Mouse (Mus musculus) gastrocnemius, adult 2 months (tissue): ENCODE data around the gene Il1a. TPM values are rescaled to one million over a fixed set of nuclear protein-coding genes. Genes with fewer than 3 reads are reported as not detected.
A peak's percentile ranks its signal among the peaks of the same experiment; 100 is the strongest.

ENCODE experiments used
- DNase-seq: peaks from one replicate; pipeline ENCODE4 v3.0.0; 2022
- H3K27ac ChIP-seq: fragments of 200-600 bp; 2 replicates; pipeline ENCODE4 v1.8.1; 2022; ENCODE audit warnings: mild to moderate bottlenecking
- H3K4me3 ChIP-seq: fragments of 200-600 bp; 2 replicates; pipeline ENCODE4 v1.8.1; 2022; ENCODE audit warnings: mild to moderate bottlenecking, moderate library complexity
- CTCF ChIP-seq: fragments of 200-600 bp; IDR thresholded peaks from 2 replicates; pipeline ENCODE4 v1.8.1; 2022; ENCODE audit warnings: antibody characterized with exemption, mild to moderate bottlenecking, moderate library complexity
- intact Hi-C: fragments of 180-260 bp; cut with DNase I; formaldehyde crosslinking; loops from one replicate; pipeline ENCODE4 v1.15.1; 2025
- long read RNA-seq, 2 experiments: library from polyadenylated mRNA; stranded (forward); transcript quantifications; one replicate each; pipeline ENCODE4 v2.0.0; 2021
- total RNA-seq, 2 experiments: library from RNA; stranded (reverse); gene quantifications; 2 replicates each; pipeline ENCODE4 v1.2.3; 2021

The Il1a gene
- total RNA-seq = not detected
- long read RNA-seq, experiment 1 = 0 reads
- long read RNA-seq, experiment 2 = 0 reads

GRCm38 (mm10) chr2:129309836-129310235 lies at the start of gene Il1a:
TSS of gene Il1a (minus strand) at chr2:129309972.
- H3K4me3 ChIP-seq = no peak within 1 kb of the TSS
- DNase-seq = no peak
- H3K27ac ChIP-seq = no peak within 1 kb of the TSS
- intact Hi-C loops = no loop called here
- TF ChIP-seq CTCF = no peak

GRCm38 (mm10) chr2:129338138-129338621 lies 28.4 kb upstream of the Il1a start:
- no peak for TF ChIP-seq CTCF
- no peak for DNase-seq
- H3K4me3 ChIP-seq = no peak overlapping the region
- intact Hi-C loops = no loop called here
- H3K27ac ChIP-seq = no peak overlapping the region

DNA sequence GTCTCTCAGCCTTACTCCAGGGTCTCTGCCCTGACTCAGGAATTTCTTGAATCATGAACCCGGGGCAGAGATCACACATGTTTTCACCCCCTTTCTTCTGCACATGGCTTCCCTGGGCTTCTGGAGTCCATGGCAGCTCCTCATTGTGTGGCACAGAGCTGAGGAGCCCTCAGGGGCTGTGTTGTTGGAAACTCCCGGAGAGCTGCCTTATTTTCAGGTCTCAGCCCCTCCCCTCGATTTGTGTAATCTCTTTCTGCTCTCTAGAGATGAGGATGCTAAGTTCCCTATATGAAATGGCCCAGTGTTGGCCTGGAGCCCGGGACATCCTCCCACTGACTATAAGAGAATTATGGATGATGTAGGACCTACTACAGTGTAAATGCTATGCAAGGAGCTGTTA lies 23.7 kb upstream of the Il1a start:
- no peak for DNase-seq
- intact Hi-C loops = no loop called here
- TF ChIP-seq CTCF = no peak
- H3K27ac ChIP-seq = no peak overlapping the region
- no peak overlapping the region for H3K4me3 ChIP-seq

DNA sequence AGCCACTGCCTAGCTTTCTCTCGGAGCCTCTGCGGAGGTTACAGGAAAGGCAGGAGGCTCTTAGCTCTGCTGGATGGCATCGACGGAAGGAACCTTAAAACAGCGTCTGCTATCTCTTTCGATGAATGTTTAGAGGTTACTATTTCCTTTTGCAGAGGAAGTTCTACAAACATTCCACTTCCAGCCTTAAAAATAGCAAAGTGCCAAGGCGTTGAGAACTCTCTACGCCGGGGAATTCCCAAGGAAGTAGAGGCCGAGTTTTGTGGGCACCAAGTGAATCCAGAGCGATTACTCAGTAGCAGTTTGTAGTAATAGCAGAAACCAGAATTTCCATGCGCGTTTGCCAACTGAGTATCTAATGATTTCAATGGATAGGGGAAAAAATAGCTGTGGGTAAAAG lies 20.8 kb upstream of the Il1a start:
- intact Hi-C loops = no loop called here
- H3K4me3 ChIP-seq = no peak overlapping the region
- TF ChIP-seq CTCF = no peak
- no peak overlapping the region for H3K27ac ChIP-seq
- no peak for DNase-seq

GRCm38 (mm10) chr2:129330024-129330423 lies 20.3 kb upstream of the Il1a start:
- H3K27ac ChIP-seq = no peak overlapping the region
- intact Hi-C loops = no loop called here
- H3K4me3 ChIP-seq = no peak overlapping the region
- DNase-seq = no peak
- no peak for TF ChIP-seq CTCF

- no peak for TF ChIP-seq CTCF
- Histone ChIP-seq H3K4me3 (no peak overlapping the region), H3K27ac (no peak overlapping the region)
- intact Hi-C loops = no loop called here
- no peak for DNase-seq
Observed at GRCm38 (mm10) chr2:129328238-129328637, 18.5 kb upstream of the Il1a start.

GRCm38 (mm10) chr2:129324216-129324615 lies 14.4 kb upstream of the Il1a start:
- no peak overlapping the region for H3K4me3 ChIP-seq
- intact Hi-C loops = no loop called here
- no peak for TF ChIP-seq CTCF
- no peak overlapping the region for H3K27ac ChIP-seq
- DNase-seq = no peak

GRCm38 (mm10) chr2:129322117-129322635 lies 12.4 kb upstream of the Il1a start:
- no peak for TF ChIP-seq CTCF
- H3K27ac ChIP-seq = no peak overlapping the region
- no peak overlapping the region for H3K4me3 ChIP-seq
- intact Hi-C loops = no loop called here
- DNase-seq = no peak

- H3K4me3 ChIP-seq = no peak overlapping the region
- H3K27ac ChIP-seq = no peak overlapping the region
- intact Hi-C loops = no loop called here
- DNase-seq = no peak
- TF ChIP-seq CTCF = no peak
Observed at GRCm38 (mm10) chr2:129320033-129320605, 10.3 kb upstream of the Il1a start.

GRCm38 (mm10) chr2:129315831-129316230 lies 6.1 kb upstream of the Il1a start:
- H3K27ac ChIP-seq = no peak overlapping the region
- DNase-seq = no peak
- no peak for TF ChIP-seq CTCF
- H3K4me3 ChIP-seq = no peak overlapping the region
- intact Hi-C loops = no loop called here

- Histone ChIP-seq H3K27ac (no peak overlapping the region), H3K4me3 (no peak overlapping the region)
- no peak for DNase-seq
- intact Hi-C loops = no loop called here
- TF ChIP-seq CTCF = no peak
Observed at GRCm38 (mm10) chr2:129314880-129315279, 5.1 kb upstream of the Il1a start.

DNA sequence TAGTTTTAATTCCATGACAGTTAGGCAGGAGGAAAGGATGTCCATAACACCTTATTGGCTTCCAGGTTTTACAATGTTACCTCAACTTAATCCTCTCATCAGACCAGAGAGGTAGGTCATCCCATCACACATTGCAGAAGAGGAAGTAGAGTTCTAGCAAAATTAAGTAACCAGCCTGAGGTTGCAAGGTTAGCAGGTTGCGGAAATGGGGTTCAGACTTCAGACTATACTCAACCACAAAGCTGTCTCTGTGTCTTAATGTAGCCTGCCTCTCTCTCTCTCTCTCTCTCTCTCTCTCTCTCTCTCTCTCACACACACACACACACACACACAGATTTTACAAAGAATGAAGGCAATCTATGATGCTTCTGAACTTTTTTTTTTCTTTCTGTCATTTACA lies 4.2 kb upstream of the Il1a start:
- no peak for TF ChIP-seq CTCF
- intact Hi-C loops = no loop called here
- Histone ChIP-seq H3K4me3 (no peak overlapping the region), H3K27ac (no peak overlapping the region)
- no peak for DNase-seq

DNA sequence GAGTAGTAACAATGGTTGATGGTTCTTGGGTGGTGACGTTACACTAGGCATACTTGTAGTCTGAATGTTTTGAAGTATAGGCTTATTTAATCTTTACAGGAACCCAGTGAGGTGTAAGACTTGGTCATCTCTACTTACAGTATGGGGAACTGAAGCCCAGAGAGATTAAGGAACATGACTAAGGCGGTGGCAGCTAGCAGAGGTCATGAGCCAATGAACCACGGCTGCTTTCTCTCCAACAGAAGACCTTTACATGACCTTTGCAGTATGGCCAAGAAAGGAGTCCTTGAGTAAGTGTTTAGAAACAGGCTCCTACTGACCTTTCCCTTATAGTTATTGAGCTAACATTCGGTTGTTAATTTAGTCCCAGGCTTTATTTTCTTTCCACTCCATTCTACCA lies 3.8 kb downstream of the Il1a start:
- no peak for TF ChIP-seq CTCF
- no peak for DNase-seq
- no peak overlapping the region for H3K27ac ChIP-seq
- H3K4me3 ChIP-seq = no peak overlapping the region
- intact Hi-C loops = no loop called here

DNA sequence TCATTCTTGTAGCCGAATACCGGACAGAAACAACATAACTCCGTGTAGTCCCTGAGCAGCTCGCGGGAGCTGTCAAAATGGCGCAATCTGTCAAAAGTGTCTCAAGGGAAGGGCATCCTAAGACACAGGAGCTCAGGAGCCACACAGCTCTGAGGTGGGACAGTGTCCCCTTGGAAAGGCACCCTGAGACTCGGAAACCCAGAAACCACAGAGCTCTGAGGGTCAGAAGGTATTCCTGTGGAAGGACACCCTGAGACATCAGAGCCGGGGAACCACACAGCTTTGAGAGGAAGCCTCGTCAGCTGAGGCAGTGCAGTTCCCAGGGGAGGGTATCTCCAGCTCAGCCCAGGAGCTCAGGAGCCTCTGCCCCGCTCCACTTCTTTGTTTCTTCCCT lies 12.2 kb downstream of the Il1a start:
- DNase-seq = peak; percentile 31
- TF ChIP-seq CTCF = no peak
- Histone ChIP-seq H3K4me3 (peak overlapping the region; percentile 82), H3K27ac (peak overlapping the region; percentile 93)
- intact Hi-C loops = loop anchor here (10.0 kb wide), 1 partner anchor 107 kb away; no protein-coding TSS in a partner anchor
